Mouse (Mus musculus) frontal cortex, adult 2 months (tissue): Measurements from ENCODE around the gene Nt5dc1. TPM values are rescaled to one million over a fixed set of nuclear protein-coding genes. Genes with fewer than 3 reads are reported as not detected.

Experiments used
- DNase-seq, 2 experiments: peaks; one replicate each; pipeline ENCODE4 v3.0.0; 2022; ENCODE audit warnings: low spot score in 1 of 2; ENCODE audit errors: extremely low spot score in 1 of 2
- polyA plus RNA-seq: library from polyadenylated mRNA; depleted of rRNA; stranded (reverse); fragments of >200 nt; gene quantifications from 2 replicates; pipeline ENCODE4 v1.2.3, GENCODE M21; 2012; rRNA removed

Nt5dc1 gene
- polyA plus RNA-seq, 1 experiment = 2.4 TPM

- DNase-seq = no peak
Observed at GRCm38 (mm10) chr10:34246106-34246505, 172.2 kb downstream of the Nt5dc1 start.

GRCm38 (mm10) chr10:34244745-34245144, 173.6 kb downstream of the Nt5dc1 start:
- no peak for DNase-seq

GRCm38 (mm10) chr10:34238536-34238935, 179.8 kb downstream of the Nt5dc1 start:
- DNase-seq = no peak

Other genes starting within 250 kb of the Nt5dc1 start
- 3.6 and 3.8 TPM in 2 replicates for gene Dse, start 210.8 kb downstream of the Nt5dc1 start, polyA plus RNA-seq
- 103 and 105 TPM in 2 replicates for gene Tspyl1, start 136.4 kb downstream of the Nt5dc1 start, polyA plus RNA-seq
- gene Tspyl4, start 121.1 kb downstream of the Nt5dc1 start, polyA plus RNA-seq = 289 and 295 TPM in 2 replicates
- 0.25 and 0.26 TPM in 2 replicates for gene Col10a1, start 28.6 kb downstream of the Nt5dc1 start, polyA plus RNA-seq
- gene Frk, start 64.8 kb upstream of the Nt5dc1 start, polyA plus RNA-seq = 0.32 and 0.50 TPM in 2 replicates